Mouse (Mus musculus): Measurements from ENCODE around the gene Yif1b.

GRCm38 (mm10) chr7:29247314-29247700 is 9.2 kb downstream of the Yif1b start:
- TF ChIP-seq MAFK (IDR thresholded peaks at IDR 0.05; ENCODE audit: insufficient read depth, low read depth, low read length) (no peak), ZC3H11A (IDR thresholded peaks at IDR 0.05; ENCODE audit: borderline replicate concordance, low read depth, low read length) (no peak), ZNF384 (IDR thresholded peaks at IDR 0.05; ENCODE audit: low read depth, low read length) (no peak), HCFC1 (IDR thresholded peaks at IDR 0.05; ENCODE audit: borderline replicate concordance, insufficient read depth, low read length) (no peak)

Measured in ES-E14 (cell line).